Mouse (Mus musculus): Measurements from ENCODE around the gene Psmb2. TPM values are rescaled to one million over a fixed set of nuclear protein-coding genes. Genes with fewer than 3 reads are reported as not detected.

The Psmb2 gene
- polyA plus RNA-seq (2014; fragmentation: Illumina TruSeq; extraction: RNeasy Lipid Tissue Mini Kit (QIAGEN cat#74804); ENCODE audit: low read depth, low replicate concordance), result 186 TPM

GRCm38 (mm10) chr4:126677054-126678003 is at the start of gene Psmb2:
TSS of gene Psmb2 (plus strand) at chr4:126677630.

GRCm38 (mm10) chr4:126736001-126736414 is 58.6 kb downstream of the Psmb2 start, which contains the start of gene Tfap2e:
TSS of gene Tfap2e (minus strand) at chr4:126736240.

GRCm38 (mm10) chr4:126753268-126754230 is 76.1 kb downstream of the Psmb2 start, which contains the start of the genes Ncdn and AU040320:
TSS of gene Ncdn (minus strand) at chr4:126753438.
TSS of gene AU040320 (plus strand) at chr4:126753544.

Other genes starting within 250 kb of the Psmb2 start
- gene Ago3, start 248.1 kb upstream of the Psmb2 start, polyA plus RNA-seq (2014; fragmentation: Illumina TruSeq; extraction: RNeasy Lipid Tissue Mini Kit (QIAGEN cat#74804); ENCODE audit: low read depth, low replicate concordance), result 4.7 TPM
- gene Ago1, start 209.0 kb upstream of the Psmb2 start, polyA plus RNA-seq (2014; fragmentation: Illumina TruSeq; extraction: RNeasy Lipid Tissue Mini Kit (QIAGEN cat#74804); ENCODE audit: low read depth, low replicate concordance), result 10.3 TPM
- gene Ago4, start 144.2 kb upstream of the Psmb2 start, polyA plus RNA-seq (2014; fragmentation: Illumina TruSeq; extraction: RNeasy Lipid Tissue Mini Kit (QIAGEN cat#74804); ENCODE audit: low read depth, low replicate concordance), result 6.7 TPM
- 0.31 TPM for gene Clspn, start 120.7 kb upstream of the Psmb2 start, polyA plus RNA-seq (2014; fragmentation: Illumina TruSeq; extraction: RNeasy Lipid Tissue Mini Kit (QIAGEN cat#74804); ENCODE audit: low read depth, low replicate concordance)
- 16.3 TPM for gene 5730409E04Rik, start 67.8 kb upstream of the Psmb2 start, polyA plus RNA-seq (2014; fragmentation: Illumina TruSeq; extraction: RNeasy Lipid Tissue Mini Kit (QIAGEN cat#74804); ENCODE audit: low read depth, low replicate concordance)
- gene Tfap2e, start 58.6 kb downstream of the Psmb2 start, polyA plus RNA-seq (2014; fragmentation: Illumina TruSeq; extraction: RNeasy Lipid Tissue Mini Kit (QIAGEN cat#74804); ENCODE audit: low read depth, low replicate concordance), result not detected
- gene Ncdn, start 75.8 kb downstream of the Psmb2 start, polyA plus RNA-seq (2014; fragmentation: Illumina TruSeq; extraction: RNeasy Lipid Tissue Mini Kit (QIAGEN cat#74804); ENCODE audit: low read depth, low replicate concordance), result 12.7 TPM
- gene AU040320, start 75.9 kb downstream of the Psmb2 start, polyA plus RNA-seq (2014; fragmentation: Illumina TruSeq; extraction: RNeasy Lipid Tissue Mini Kit (QIAGEN cat#74804); ENCODE audit: low read depth, low replicate concordance), result 27.0 TPM